9 mouse cellular contexts compared by ENCODE assay signal in genomic region chr7:64451441-64451840, GRCm38 (mm10). TPM values are rescaled to one million over a fixed set of nuclear protein-coding genes. Genes with fewer than 3 reads are reported as not detected.
DNase-seq lines count a peak whose midpoint lies in the region; ATAC-seq lines count a peak whose summit lies in the region.
"Had no signal": no experiment of that assay in that cellular context is flagged by ENCODE, and none has a peak within 500 bp of the region (broad histone marks: within the 10 kb centered on the region; RNA-seq: fewer than 3 reads in every experiment).

No protein-coding gene starts in this region.

- ATAC-seq in embryonic facial prominence, embryonic 14.5 days (ENCODE audit: low read depth), result no peak
- peak; percentile 75; the same call in 1 of the 2 replicates for ATAC-seq in hindbrain, embryonic 15.5 days (ENCODE audit: low FRiP score, low read depth)
- ATAC-seq in heart, embryonic 12.5 days (ENCODE audit: insufficient number of reproducible peaks, low FRiP score), result no peak

- no peaks in the 10 kb centered on the region for H3K27me3 ChIP-seq in embryonic facial prominence, embryonic 14.5 days (replicated peaks; ENCODE audit: control insufficient read depth, insufficient read depth, low read length)
- no peaks in the 10 kb centered on the region for H3K27me3 ChIP-seq in embryonic facial prominence, embryonic 10.5 days (replicated peaks; ENCODE audit: low read depth, poor library complexity, severe bottlenecking)
- H3K27me3 ChIP-seq in hindbrain, embryonic 15.5 days, result no peaks in the 10 kb centered on the region
- no peaks in the 10 kb centered on the region for H3K27me3 ChIP-seq in midbrain, embryonic 10.5 days (ENCODE audit: low read depth, poor library complexity, severe bottlenecking)
- H3K27me3 ChIP-seq in heart, embryonic 12.5 days (replicated peaks), result no peaks in the 10 kb centered on the region
- H3K27me3 ChIP-seq: limb, embryonic 12.5 days had no signal

- H3K4me2 ChIP-seq in embryonic facial prominence, embryonic 14.5 days (ENCODE audit: low read depth, low read length), result no peak overlapping the region
- H3K4me2 ChIP-seq in hindbrain, embryonic 15.5 days, result no peak overlapping the region
- no peak overlapping the region for H3K4me2 ChIP-seq in heart, embryonic 12.5 days
- H3K4me2 ChIP-seq: limb, embryonic 12.5 days had no signal

- DNase-seq in embryonic facial prominence, embryonic 14.5 days (ENCODE audit: low spot score), result peak; percentile 9
- no peak for DNase-seq in embryonic facial prominence, embryonic 10.5 days (ENCODE audit: low spot score)
- no peak for DNase-seq in midbrain, embryonic 10.5 days (ENCODE audit: low spot score)
- DNase-seq in right cerebral cortex, postnatal 4 days, result peak; percentile 44
- no peak for DNase-seq in lung, postnatal 36 days
- no peak for DNase-seq in urinary bladder, adult 2 months (ENCODE audit: low spot score)

- H3K4me3 ChIP-seq in embryonic facial prominence, embryonic 14.5 days (ENCODE audit: low read depth, low read length), result no peak overlapping the region
- no peak overlapping the region for H3K4me3 ChIP-seq in embryonic facial prominence, embryonic 10.5 days
- H3K4me3 ChIP-seq in hindbrain, embryonic 15.5 days, result no peak overlapping the region
- H3K4me3 ChIP-seq in midbrain, embryonic 10.5 days, result no peak overlapping the region
- no peak overlapping the region for H3K4me3 ChIP-seq in heart, embryonic 12.5 days
- H3K4me3 ChIP-seq: limb, embryonic 12.5 days had no signal

- no peaks in the 10 kb centered on the region for H3K36me3 ChIP-seq in embryonic facial prominence, embryonic 14.5 days (ENCODE audit: control insufficient read depth, insufficient read depth, low read length)
- no peaks in the 10 kb centered on the region for H3K36me3 ChIP-seq in embryonic facial prominence, embryonic 10.5 days (replicated peaks)
- no peaks in the 10 kb centered on the region for H3K36me3 ChIP-seq in hindbrain, embryonic 15.5 days
- no peaks in the 10 kb centered on the region for H3K36me3 ChIP-seq in midbrain, embryonic 10.5 days
- no peaks in the 10 kb centered on the region for H3K36me3 ChIP-seq in heart, embryonic 12.5 days
- H3K36me3 ChIP-seq: limb, embryonic 12.5 days had no signal

- H3K27ac ChIP-seq in embryonic facial prominence, embryonic 14.5 days (replicated peaks; ENCODE audit: low read depth, low read length), result no peak overlapping the region
- H3K27ac ChIP-seq in embryonic facial prominence, embryonic 10.5 days (replicated peaks), result no peak overlapping the region
- H3K27ac ChIP-seq in hindbrain, embryonic 15.5 days (replicated peaks), result no peak overlapping the region; the same call in 1 of the 2 replicates
- H3K27ac ChIP-seq in midbrain, embryonic 10.5 days (replicated peaks), result 0 out of 2 replicates have a peak overlapping the region, but pooled peaks have one; percentile 42
- H3K27ac ChIP-seq in heart, embryonic 12.5 days (ENCODE audit: poor library complexity, severe bottlenecking), result no peak overlapping the region
- H3K27ac ChIP-seq: limb, embryonic 12.5 days had no signal

- H3K4me1 ChIP-seq in embryonic facial prominence, embryonic 14.5 days (ENCODE audit: control insufficient read depth, insufficient read depth, low read length), result no peaks in the 10 kb centered on the region
- H3K4me1 ChIP-seq in embryonic facial prominence, embryonic 10.5 days, result no peaks in the 10 kb centered on the region
- no peaks in the 10 kb centered on the region; the same call in 1 of the 2 replicates for H3K4me1 ChIP-seq in hindbrain, embryonic 15.5 days (replicated peaks)
- H3K4me1 ChIP-seq in midbrain, embryonic 10.5 days, result peaks cover 6% of the 10 kb centered on the region; the same call in 1 of the 2 replicates
- no peaks in the 10 kb centered on the region for H3K4me1 ChIP-seq in heart, embryonic 12.5 days (replicated peaks)
- H3K4me1 ChIP-seq: limb, embryonic 12.5 days had no signal

- no peaks in the 10 kb centered on the region for H3K9me3 ChIP-seq in embryonic facial prominence, embryonic 14.5 days (ENCODE audit: control insufficient read depth, low read length)
- H3K9me3 ChIP-seq in embryonic facial prominence, embryonic 10.5 days, result no peaks in the 10 kb centered on the region
- no peaks in the 10 kb centered on the region for H3K9me3 ChIP-seq in hindbrain, embryonic 15.5 days
- no peaks in the 10 kb centered on the region for H3K9me3 ChIP-seq in midbrain, embryonic 10.5 days (replicated peaks)
- no peaks in the 10 kb centered on the region for H3K9me3 ChIP-seq in heart, embryonic 12.5 days (replicated peaks)
- H3K9me3 ChIP-seq: limb, embryonic 12.5 days had no signal

- 30% methylated on average over 4 of the region's 4 CpGs for WGBS in embryonic facial prominence, embryonic 14.5 days
- WGBS in embryonic facial prominence, embryonic 10.5 days, result 35% methylated on average over 4 of the region's 4 CpGs
- 23% methylated on average over 4 of the region's 4 CpGs for WGBS in hindbrain, embryonic 15.5 days
- 49% methylated on average over 4 of the region's 4 CpGs for WGBS in midbrain, embryonic 10.5 days
- WGBS in heart, embryonic 12.5 days, result 77% methylated on average over 4 of the region's 4 CpGs

- H3K9ac ChIP-seq in embryonic facial prominence, embryonic 14.5 days (ENCODE audit: low read depth, low read length), result no peak overlapping the region
- H3K9ac ChIP-seq in hindbrain, embryonic 15.5 days, result no peak overlapping the region
- H3K9ac ChIP-seq in heart, embryonic 12.5 days, result no peak overlapping the region
- H3K9ac ChIP-seq: limb, embryonic 12.5 days had no signal

RNA-seq across cellular contexts. Expression of gene Apba2, which starts 50.1 kb away (rescaled TPM):
- 9.0 and 9.2 TPM in 2 replicates for polyA plus RNA-seq in embryonic facial prominence, embryonic 14.5 days (2014; fragmentation: Nextera tagmentation; extraction: Ambion mirVana)
- polyA plus RNA-seq in embryonic facial prominence, embryonic 10.5 days (2016; fragmentation: Nextera tagmentation; extraction: Ambion mirVana), result 20.7 and 27.5 TPM in 2 replicates
- 158 and 175 TPM in 2 replicates for polyA plus RNA-seq in hindbrain, embryonic 15.5 days (2015; fragmentation: Nextera tagmentation; extraction: Ambion mirVana)
- polyA plus RNA-seq in midbrain, embryonic 10.5 days (2016; fragmentation: Nextera tagmentation; extraction: Ambion mirVana), result 50.1 and 68.0 TPM in 2 replicates
- polyA plus RNA-seq in heart, embryonic 12.5 days (2016; fragmentation: Nextera tagmentation; extraction: Ambion mirVana), result 0.32 and 0.57 TPM in 2 replicates
- polyA plus RNA-seq in urinary bladder, adult 2 months (2012; rRNA removed), result 2.1 and 2.3 TPM in 2 replicates

RNA-seq across cellular contexts. Expression of gene Mcee, which starts 59.0 kb away (rescaled TPM):
- polyA plus RNA-seq in embryonic facial prominence, embryonic 14.5 days (2014; fragmentation: Nextera tagmentation; extraction: Ambion mirVana), result 62.3 and 74.1 TPM in 2 replicates
- 44.0 and 44.6 TPM in 2 replicates for polyA plus RNA-seq in embryonic facial prominence, embryonic 10.5 days (2016; fragmentation: Nextera tagmentation; extraction: Ambion mirVana)
- polyA plus RNA-seq in hindbrain, embryonic 15.5 days (2015; fragmentation: Nextera tagmentation; extraction: Ambion mirVana), result 46.7 and 56.4 TPM in 2 replicates
- 37.6 and 41.2 TPM in 2 replicates for polyA plus RNA-seq in midbrain, embryonic 10.5 days (2016; fragmentation: Nextera tagmentation; extraction: Ambion mirVana)
- polyA plus RNA-seq in heart, embryonic 12.5 days (2016; fragmentation: Nextera tagmentation; extraction: Ambion mirVana), result 91.0 and 95.2 TPM in 2 replicates
- polyA plus RNA-seq in urinary bladder, adult 2 months (2012; rRNA removed), result 68.9 and 85.7 TPM in 2 replicates

RNA-seq across cellular contexts. Expression of gene Mphosph10, which starts 59.4 kb away (rescaled TPM):
- 35.4 and 36.1 TPM in 2 replicates for polyA plus RNA-seq in embryonic facial prominence, embryonic 14.5 days (2014; fragmentation: Nextera tagmentation; extraction: Ambion mirVana)
- 53.4 and 56.1 TPM in 2 replicates for polyA plus RNA-seq in embryonic facial prominence, embryonic 10.5 days (2016; fragmentation: Nextera tagmentation; extraction: Ambion mirVana)
- polyA plus RNA-seq in hindbrain, embryonic 15.5 days (2015; fragmentation: Nextera tagmentation; extraction: Ambion mirVana), result 22.7 and 25.0 TPM in 2 replicates
- polyA plus RNA-seq in midbrain, embryonic 10.5 days (2016; fragmentation: Nextera tagmentation; extraction: Ambion mirVana), result 46.8 and 53.0 TPM in 2 replicates
- 27.8 and 30.9 TPM in 2 replicates for polyA plus RNA-seq in heart, embryonic 12.5 days (2016; fragmentation: Nextera tagmentation; extraction: Ambion mirVana)
- 13.4 and 14.1 TPM in 2 replicates for polyA plus RNA-seq in urinary bladder, adult 2 months (2012; rRNA removed)

Comparison
In these comparisons a context has a peak if more than half of its experiments do, and no peak if none do; other contexts are left out.
1. DNase-seq: peak in embryonic facial prominence, embryonic 14.5 days (single experiment) and right cerebral cortex, postnatal 4 days (single experiment); none in embryonic facial prominence, embryonic 10.5 days (single experiment), midbrain, embryonic 10.5 days (single experiment), lung, postnatal 36 days (single experiment) and urinary bladder, adult 2 months (single experiment).